Mouse (Mus musculus): ENCODE results near the gene Plet1.
A peak's percentile ranks its signal among the peaks of the same experiment; 100 is the strongest.

Plet1 gene

GRCm38 (mm10) chr9:50494311-50494710 is at the start of gene Plet1:
Gene Plet1 (plus strand): TSS chr9:50494525.
- peak; percentile 33 for DNase-seq

GRCm38 (mm10) chr9:50449048-50449447 is 45.3 kb upstream of the Plet1 start:
- peak; percentile 86 to 90 for DNase-seq

GRCm38 (mm10) chr9:50451456-50452218 is 42.7 kb upstream of the Plet1 start:
- DNase-seq, result peak in 1 of 2 experiments; percentile 8

- peak; percentile 88 to 95 for DNase-seq
These were observed 42.0 kb upstream of the Plet1 start for GRCm38 (mm10) chr9:50452303-50452775.

- no peak for DNase-seq
These were observed 36.7 kb upstream of the Plet1 start for GRCm38 (mm10) chr9:50457596-50457995.

GRCm38 (mm10) chr9:50459537-50459936 is 34.8 kb upstream of the Plet1 start:
- DNase-seq, result no peak

- peak; percentile 82 to 93 for DNase-seq
These were observed 31.7 kb upstream of the Plet1 start for GRCm38 (mm10) chr9:50462494-50463204.

- DNase-seq, result no peak
These were observed 31.2 kb upstream of the Plet1 start for GRCm38 (mm10) chr9:50463205-50463508.

GRCm38 (mm10) chr9:50470377-50471100 is 23.8 kb upstream of the Plet1 start:
- no peak for DNase-seq

GRCm38 (mm10) chr9:50471181-50471901 is 23.0 kb upstream of the Plet1 start:
- DNase-seq, result no peak

- no peak for DNase-seq
These were observed 19.0 kb upstream of the Plet1 start for GRCm38 (mm10) chr9:50475318-50475717.

GRCm38 (mm10) chr9:50475745-50476144 is 18.6 kb upstream of the Plet1 start:
- DNase-seq, result no peak

- no peak for DNase-seq
These were observed 17.7 kb upstream of the Plet1 start for GRCm38 (mm10) chr9:50476651-50477050.

GRCm38 (mm10) chr9:50477270-50477669 is 17.1 kb upstream of the Plet1 start:
- DNase-seq, result no peak

- DNase-seq, result peak in 1 of 2 experiments; percentile 31
These were observed 15.5 kb upstream of the Plet1 start for GRCm38 (mm10) chr9:50478826-50479225.

- DNase-seq, result no peak
These were observed 14.8 kb upstream of the Plet1 start for GRCm38 (mm10) chr9:50479476-50479875.

GRCm38 (mm10) chr9:50482743-50483142 is 11.6 kb upstream of the Plet1 start:
- DNase-seq, result no peak

GRCm38 (mm10) chr9:50485521-50485920 is 8.8 kb upstream of the Plet1 start:
- peak; percentile 28 to 29 for DNase-seq

- DNase-seq, result no peak
These were observed 3.5 kb upstream of the Plet1 start for GRCm38 (mm10) chr9:50490836-50491235.

GRCm38 (mm10) chr9:50491531-50492045 is 2.7 kb upstream of the Plet1 start:
- DNase-seq, result no peak

GRCm38 (mm10) chr9:50493777-50494176 is 548 bp upstream of the Plet1 start:
- no peak for DNase-seq

GRCm38 (mm10) chr9:50495405-50496150 is 1.3 kb downstream of the Plet1 start:
- DNase-seq, result peak in 1 of 2 experiments; percentile 23

Data from kidney, postnatal 36 days (tissue).